Mouse (Mus musculus) bone marrow macrophage, adult 2 months (primary cell): ENCODE results near the gene Cdc42. TPM values are rescaled to one million over a fixed set of nuclear protein-coding genes. Genes with fewer than 3 reads are reported as not detected.

Experiments used
- H3K27ac ChIP-seq: 2 replicates; pipeline ENCODE4 v1.5.1; 2012; ENCODE audit warnings: low read depth, low read length; ENCODE audit not compliant: insufficient read depth
- H3K4me1 ChIP-seq: 2 replicates; pipeline ENCODE4 v1.6.1; 2012; ENCODE audit warnings: low read length; ENCODE audit not compliant: control insufficient read depth, insufficient read depth
- H3K4me3 ChIP-seq: 2 replicates; pipeline ENCODE4 v1.5.1; 2012; ENCODE audit warnings: mild to moderate bottlenecking, low read length, moderate library complexity; ENCODE audit not compliant: insufficient read depth
- CTCF ChIP-seq: IDR thresholded peaks from 2 replicates; pipeline ENCODE4 v1.5.1; 2012; ENCODE audit warnings: low read depth, mild to moderate bottlenecking, low read length, moderate library complexity
- POLR2A ChIP-seq: IDR thresholded peaks from 2 replicates; pipeline ENCODE4 v1.6.1; 2012; ENCODE audit warnings: mild to moderate bottlenecking, low read depth, low read length, borderline replicate concordance
- polyA plus RNA-seq: library from polyadenylated mRNA; stranded (reverse); fragments of >200 nt; gene quantifications from 2 replicates; pipeline ENCODE4 v1.2.4, GENCODE M21; 2012; ENCODE audit not compliant: missing spikeins, insufficient read depth, insufficient read length

Gene Cdc42
- 937 and 962 TPM in 2 replicates for polyA plus RNA-seq

DNA sequence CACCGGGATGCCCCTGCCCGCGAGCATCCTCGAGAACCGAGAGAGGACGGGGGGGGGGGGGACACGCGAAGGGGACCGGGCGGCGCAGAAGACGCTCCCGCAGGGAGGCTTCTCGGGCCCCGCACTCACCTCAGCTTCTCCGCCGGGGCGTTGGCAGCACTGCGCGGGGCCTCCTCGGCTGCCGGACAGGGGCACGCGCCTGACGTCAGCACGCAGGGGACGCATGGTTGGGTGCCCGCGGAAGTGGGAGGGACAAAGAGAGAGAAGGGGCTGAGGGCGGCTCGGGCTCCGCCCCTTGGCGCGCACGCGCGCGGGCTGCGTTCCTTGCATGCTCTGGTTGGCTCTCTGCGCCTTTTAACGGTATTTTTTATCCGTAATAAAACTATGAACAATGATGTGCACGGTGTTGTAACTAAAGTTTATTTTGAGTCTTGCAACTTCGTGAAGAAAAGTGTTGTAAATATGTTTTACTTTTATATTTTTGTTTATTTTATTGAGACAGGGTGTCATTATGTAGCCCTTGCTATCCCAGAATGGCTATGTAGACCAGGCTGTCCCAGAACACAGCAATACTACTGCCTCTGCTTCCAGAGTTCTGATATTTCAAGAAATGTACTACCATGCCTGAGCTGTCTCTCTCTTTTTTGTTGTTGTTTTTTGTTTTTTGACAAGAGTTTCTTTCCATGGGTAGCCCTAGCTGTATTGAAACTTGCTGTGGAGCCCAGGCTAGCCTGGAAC lies at the start of gene Cdc42:
Gene Cdc42 (minus strand): TSS at position 204 of the 738 bp plus-strand sequence.
- H3K27ac ChIP-seq: peak within 1 kb of the TSS; percentile 94
- peaks cover 21% of the 10 kb centered on the region for H3K4me1 ChIP-seq
- H3K4me3 ChIP-seq: peak within 1 kb of the TSS; percentile 63
- TF ChIP-seq POLR2A (peak; percentile 86; the same call in 1 of the 2 replicates), CTCF (no peak)

DNA sequence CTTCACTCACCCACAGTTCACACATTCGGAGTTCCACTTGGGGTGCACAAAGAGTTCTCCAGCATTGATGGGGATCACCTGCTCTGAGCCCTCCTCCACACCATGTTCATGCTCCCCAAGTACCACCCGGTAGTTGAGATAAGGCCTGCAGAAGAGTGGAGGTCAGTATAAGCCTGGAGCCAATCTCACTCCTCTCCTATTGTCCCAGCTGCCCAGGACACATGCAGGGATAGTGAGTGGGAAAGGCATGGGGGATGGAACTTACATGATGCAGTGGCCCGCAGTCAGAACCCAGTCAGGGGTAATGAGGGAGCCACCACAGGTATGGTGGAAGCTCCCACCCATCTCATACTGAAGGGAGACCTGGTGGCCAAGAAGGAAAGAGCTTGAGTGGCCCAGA lies 48.1 kb upstream of the Cdc42 start:
- H3K4me1 ChIP-seq: 0 out of 2 replicates have a peak, but pooled peaks cover 2% of the 10 kb centered on the region
- no peak for TF ChIP-seq CTCF
- no peak for TF ChIP-seq POLR2A
- no peak overlapping the region for H3K27ac ChIP-seq
- H3K4me3 ChIP-seq: no peak overlapping the region

DNA sequence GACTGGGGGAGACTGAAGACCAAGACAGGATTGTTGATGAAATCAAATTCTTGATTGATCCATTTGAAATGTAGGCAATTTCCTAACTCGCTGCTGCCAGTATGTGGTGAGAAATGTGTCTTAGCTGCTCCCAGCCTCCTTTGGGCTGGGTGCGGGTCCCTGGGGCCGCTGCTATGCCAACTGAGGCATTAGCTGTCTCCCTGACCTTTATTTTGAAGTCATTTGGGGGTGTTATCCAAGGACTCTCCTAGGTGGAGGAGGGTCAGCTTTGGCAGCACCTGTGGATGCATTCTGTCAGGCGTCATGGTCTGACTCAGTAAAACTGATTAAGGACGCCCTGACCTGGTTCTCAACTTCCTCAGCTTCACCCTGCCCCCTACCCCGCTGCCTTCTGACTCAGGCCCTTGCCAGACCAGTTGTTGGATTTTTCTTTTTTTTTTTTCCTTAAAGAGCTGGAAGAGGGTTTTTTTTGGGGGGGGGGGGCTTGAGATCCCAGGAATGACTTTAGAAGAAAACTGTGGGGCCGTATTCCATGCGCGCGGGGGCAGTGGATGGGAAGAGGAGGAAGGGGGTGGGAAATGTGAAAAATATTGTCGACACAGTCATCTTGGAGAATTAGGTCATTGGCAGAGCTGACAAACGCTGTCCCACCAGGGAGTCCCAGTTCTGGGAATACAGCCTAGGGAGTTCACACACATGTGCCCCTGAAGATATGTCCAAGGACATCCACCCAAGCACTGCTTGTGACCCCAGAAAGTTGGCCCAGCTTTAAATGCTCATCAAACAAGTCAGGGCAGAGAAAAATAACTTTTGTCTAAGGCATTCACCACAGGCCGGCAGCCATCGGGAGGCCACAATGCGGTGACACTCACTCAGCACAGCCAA lies 39.4 kb upstream of the Cdc42 start:
- Histone ChIP-seq H3K27ac (no peak overlapping the region), H3K4me3 (no peak overlapping the region), H3K4me1 (peaks cover 5% of the 10 kb centered on the region; the same call in 1 of the 2 replicates)
- TF ChIP-seq POLR2A: no peak
- TF ChIP-seq CTCF: no peak

DNA sequence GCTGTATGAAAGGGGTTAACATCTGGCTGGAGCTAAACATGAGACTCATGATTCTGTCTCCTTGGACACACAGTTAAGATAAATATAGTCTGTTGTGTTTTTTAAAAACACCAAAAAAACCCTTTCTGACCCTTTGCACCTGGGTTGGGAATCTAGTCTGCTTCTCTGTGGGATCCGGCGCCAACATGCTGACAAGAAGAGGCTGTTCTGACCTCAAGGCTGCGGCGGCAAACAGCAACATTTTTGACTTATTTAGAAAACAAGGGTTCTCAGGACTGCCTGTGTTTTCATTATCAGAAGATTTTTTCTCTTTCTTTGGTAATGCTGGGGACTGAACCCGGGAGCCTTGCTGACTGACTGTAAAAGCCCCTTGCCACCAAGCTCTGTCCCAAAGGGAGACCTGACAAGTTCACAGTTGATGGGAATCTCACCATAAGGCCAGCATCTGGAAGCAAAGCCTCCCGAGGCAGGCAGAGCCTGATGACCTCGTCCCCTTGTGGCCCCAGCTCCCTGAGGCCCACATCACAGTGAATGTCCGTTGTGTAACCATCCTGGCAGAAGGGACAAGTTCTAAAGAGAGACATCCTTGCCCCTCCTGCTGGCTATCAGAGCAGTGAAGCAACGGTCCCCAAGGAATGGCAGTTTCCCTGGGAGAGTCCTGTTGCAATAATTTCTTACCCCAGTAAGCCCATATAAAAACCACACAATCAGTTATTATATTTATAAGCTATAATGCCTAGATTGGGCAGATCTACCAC lies 36.0 kb upstream of the Cdc42 start:
- TF ChIP-seq CTCF (no peak), POLR2A (no peak)
- peaks cover 9% of the 10 kb centered on the region; the same call in 1 of the 2 replicates for H3K4me1 ChIP-seq
- no peak overlapping the region for H3K27ac ChIP-seq
- no peak overlapping the region for H3K4me3 ChIP-seq

DNA sequence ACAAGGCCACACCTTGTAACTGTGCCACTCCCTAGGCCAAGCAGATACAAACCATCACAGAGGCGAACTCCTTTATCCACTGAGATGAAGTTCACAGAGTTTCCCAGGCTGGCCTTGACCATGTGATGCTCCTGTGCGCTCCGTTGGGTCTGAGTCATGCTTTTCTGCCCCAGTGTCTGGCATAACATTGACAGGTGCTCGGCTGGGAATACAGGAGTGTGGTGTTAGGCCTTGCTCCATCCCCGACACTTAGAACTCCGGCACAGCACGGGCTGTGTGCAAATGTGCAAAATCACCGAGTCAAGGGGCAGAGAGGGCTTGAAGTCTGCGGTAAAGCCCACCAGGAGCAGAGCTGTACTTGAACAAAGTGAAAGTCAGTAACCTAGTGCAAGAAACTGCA lies 35.4 kb upstream of the Cdc42 start:
- TF ChIP-seq CTCF (no peak), POLR2A (no peak)
- no peak overlapping the region for H3K4me3 ChIP-seq
- no peak overlapping the region for H3K27ac ChIP-seq
- peaks cover 9% of the 10 kb centered on the region; the same call in 1 of the 2 replicates for H3K4me1 ChIP-seq

DNA sequence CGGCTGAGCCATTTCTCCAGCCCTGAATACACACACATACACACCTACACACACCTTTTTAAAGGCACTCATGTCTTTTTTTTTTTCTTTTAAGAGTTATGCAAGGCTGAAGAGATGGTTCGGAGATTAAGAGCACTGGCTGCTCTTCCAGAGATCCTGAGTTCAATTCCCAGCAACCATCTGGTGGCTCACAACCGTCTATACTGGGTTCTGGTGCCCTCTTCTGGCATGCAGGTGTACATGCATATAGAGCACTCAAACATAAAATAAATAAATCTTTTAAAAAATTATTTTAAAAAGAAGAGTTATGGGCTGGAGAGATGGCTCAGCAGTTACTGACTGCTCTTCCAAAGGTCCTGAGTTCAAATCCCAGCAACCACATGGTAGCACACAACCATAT lies 33.8 kb upstream of the Cdc42 start:
- Histone ChIP-seq H3K4me1 (peaks cover 11% of the 10 kb centered on the region; the same call in 1 of the 2 replicates), H3K27ac (no peak overlapping the region), H3K4me3 (no peak overlapping the region)
- TF ChIP-seq POLR2A (no peak), CTCF (no peak; the same call in 1 of the 2 replicates)

DNA sequence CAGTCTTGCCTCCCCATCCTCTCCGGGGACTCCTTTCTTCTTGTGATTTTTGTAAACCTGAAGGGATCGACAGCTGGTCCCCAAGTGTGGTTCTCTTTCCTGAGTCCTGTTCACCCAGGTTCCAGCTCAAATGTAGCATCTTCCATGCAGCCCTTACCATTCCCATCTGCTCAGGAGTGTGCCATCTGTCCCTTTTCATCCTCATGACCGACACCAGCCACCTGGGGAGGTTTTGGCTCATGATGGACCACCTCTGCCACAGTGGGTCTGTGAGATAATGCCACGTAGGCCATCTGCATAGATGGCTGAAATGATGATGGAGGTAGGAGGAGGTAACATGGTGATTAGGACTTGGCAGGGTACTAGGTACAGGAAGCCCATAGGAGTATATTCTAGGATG lies 32.7 kb upstream of the Cdc42 start:
- Histone ChIP-seq H3K27ac (no peak overlapping the region), H3K4me1 (peaks cover 11% of the 10 kb centered on the region; the same call in 1 of the 2 replicates), H3K4me3 (no peak overlapping the region)
- TF ChIP-seq POLR2A (no peak), CTCF (no peak; the same call in 1 of the 2 replicates)

DNA sequence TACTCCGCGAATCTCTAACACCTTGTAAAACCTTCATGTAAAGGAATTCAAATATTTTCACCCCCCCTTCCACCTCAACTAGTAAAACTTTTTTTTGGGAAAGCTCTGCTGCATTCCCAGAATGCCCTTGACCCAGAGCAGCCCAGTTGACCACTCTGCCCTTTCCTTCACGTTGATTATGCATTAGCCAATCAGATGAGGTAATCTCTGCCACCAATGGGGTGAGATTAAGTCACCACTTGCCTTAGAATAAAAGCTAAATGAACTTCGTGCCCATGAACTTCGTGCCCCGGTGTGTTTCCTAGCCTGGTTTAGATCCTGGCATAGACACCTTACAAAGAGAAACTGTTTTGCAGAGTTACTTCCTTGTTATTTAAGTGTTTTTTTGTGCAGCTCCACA lies 31.5 kb upstream of the Cdc42 start:
- Histone ChIP-seq H3K4me3 (peak overlapping the region; percentile 89), H3K27ac (peak overlapping the region; percentile 97), H3K4me1 (peaks cover 11% of the 10 kb centered on the region; the same call in 1 of the 2 replicates)
- TF ChIP-seq POLR2A (no peak), CTCF (no peak)

DNA sequence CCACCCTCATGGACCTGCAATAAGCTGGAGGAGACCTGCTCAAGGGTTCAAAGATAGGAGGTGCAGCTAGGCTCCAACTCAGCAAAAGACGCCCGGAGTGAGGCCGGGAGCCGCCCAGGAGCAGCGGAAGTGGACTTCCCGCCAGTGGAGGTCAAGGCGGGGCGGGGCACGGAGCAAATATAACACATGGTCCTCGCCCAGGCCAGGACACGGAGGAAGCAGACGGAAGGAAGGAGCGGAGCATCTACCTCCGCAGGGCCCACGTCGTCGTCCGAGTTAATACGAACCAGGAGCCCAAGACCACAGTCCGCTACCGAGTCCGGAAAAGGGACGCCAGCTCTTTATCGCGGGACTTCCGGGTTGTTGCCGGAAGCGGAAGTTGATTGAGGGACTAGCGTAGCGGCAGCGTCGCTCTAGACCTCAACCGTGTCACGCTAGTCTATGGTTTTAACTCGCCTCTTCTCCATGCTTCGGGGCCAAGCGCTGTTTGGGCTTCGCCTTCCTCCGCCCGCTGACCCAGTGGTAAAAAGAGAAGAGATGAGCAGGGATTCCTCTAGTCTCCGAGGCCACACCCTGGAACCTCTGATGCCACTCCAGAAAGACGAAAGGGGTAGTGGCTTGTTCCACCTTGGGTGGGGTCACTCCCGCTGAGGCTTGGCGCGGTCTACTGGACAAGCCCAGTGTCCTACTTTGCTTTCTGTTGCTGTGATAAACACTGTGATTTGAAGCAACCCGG lies 30.7 kb upstream of the Cdc42 start:
- H3K4me1 ChIP-seq: peaks cover 5% of the 10 kb centered on the region; the same call in 1 of the 2 replicates
- TF ChIP-seq POLR2A (no peak; the same call in 1 of the 2 replicates), CTCF (no peak)
- H3K27ac ChIP-seq: peak overlapping the region; percentile 97
- H3K4me3 ChIP-seq: peak overlapping the region; percentile 89
